Mouse (Mus musculus) kidney, adult 8-10 months (tissue): ENCODE results near the gene H2-Oa.

Experiments used
- DNase-seq, 2 experiments: peaks; one replicate each; pipeline ENCODE4 v3.0.0; 2022

H2-Oa gene

DNA sequence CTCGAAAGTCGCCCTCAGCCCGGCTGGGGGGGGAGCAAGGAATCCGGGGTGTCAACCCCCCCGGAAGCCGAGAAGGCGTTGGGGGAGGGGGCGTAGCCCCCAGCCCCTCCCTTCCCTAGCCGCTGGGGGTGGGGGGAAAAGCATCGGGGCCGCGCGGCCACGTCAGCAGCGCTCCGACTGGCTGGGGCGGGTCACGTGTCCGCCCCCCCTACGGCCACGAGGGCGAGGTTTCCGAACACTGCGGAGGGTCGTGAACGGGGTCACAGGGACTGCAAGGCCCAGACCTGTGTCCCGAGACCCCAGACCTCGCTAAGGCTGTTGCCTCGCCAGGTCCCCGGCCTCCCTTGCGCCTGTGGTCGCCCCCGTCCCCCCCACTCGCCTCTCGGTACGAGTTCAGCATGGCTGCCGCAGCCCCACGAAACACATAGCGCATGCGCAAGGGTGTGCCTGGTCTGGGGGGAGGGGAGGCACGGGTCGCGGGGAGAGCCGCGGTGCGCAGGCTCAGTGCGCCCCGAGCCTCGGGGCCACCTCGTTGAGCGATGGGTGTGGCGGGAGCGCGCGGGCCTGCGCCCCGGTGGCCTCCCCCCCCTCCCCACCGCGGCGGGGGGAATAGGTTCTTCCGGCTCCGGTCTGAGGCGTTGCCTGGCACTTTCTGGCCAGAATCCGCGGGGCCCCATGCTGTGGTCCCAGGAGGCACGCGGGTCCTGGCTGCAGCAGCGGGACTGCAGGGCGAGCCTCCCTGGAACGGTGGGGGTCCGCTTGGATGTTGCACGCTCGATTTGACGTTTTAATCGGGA, 30.2 kb downstream of the H2-Oa start, which contains the start of gene Brd2:
Gene Brd2 (minus strand): TSS at position 447 of the 797 bp plus-strand sequence.
- peak; percentile 95 for DNase-seq

DNA sequence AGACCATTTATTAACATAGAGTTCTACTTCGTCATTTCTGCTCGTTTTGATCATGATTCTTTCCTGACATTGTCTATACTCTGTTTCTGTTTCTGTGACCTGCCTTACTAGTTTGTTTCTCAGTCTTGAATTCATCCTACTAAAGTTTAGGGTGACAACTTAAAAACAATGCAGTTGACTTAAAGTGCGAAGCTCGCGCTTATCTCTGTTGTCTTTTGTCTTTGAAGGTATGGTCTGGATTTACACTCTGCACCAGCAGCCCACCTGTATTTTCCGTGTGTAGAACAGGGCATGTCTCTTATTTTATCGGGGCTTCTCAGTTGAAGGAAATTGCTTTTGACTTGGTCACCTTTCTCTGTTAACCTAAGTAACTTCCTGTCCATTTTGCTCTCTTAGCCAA, 31.0 kb downstream of the H2-Oa start:
- no peak for DNase-seq

DNA sequence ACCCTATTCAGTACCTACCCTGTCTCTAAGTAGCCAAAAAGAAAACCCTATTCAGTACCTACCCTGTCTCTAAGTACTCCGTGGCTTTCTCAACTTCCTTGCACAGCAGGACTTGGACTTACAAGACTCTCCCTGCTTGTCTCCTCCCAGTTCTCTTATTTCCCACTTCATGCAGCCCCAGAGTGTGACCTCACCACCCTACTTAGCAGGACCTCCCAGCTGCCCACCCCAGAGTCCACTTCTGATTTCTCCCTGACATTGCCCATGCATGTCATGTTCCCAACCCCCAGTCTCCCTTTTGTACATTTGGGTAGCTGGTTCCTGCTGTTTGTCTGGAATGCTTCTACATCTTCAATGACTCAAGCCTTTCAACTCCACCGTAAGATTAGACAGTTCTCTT, 31.4 kb downstream of the H2-Oa start:
- DNase-seq: no peak

DNA sequence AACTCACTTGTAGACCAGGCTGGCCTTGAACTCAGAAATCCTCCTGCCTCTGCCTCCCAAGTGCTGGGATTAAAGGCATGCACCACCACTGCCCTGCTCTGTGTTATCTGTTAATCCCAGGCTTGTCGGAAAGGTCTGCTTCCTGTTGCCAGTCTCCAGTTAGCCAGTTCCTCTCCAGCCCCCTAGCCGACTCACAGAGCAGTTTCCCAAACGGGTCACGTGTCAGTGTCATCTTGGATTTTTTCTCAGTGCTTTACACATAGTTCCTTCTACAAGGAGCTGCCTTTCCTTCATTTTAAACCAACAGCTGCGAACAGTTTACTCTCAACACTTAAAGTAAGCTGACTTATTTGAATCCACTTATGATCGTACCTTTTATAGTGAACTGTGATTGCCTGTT, 32.5 kb downstream of the H2-Oa start:
- no peak for DNase-seq

DNA sequence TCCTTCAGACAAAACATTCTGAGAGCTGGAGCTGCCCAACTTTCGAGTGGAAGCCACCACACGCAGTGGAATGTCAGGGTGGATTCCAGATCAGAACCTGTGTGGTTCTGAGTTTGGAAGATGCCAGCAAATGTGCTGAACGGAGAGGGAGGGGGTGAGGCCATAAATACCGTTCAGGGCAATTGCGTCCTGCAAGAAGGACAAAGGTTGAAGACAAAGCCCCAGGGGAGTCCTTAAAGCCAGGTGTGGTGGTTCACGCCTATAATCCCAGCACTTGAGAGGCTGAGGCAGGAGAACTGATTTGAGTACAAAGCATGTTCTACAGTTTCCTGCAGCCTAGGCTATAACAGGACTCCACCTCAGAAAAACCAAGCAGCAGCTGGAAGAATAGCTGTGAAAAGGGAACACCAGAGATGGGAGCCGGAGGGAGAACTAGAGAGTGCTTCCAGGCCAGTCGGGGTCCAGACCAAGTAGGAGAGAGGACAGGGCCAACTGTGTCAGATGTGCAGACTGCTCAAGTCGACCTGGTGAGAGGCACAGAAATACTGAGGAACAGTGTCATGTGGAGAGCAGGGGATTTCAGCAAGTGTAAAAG, 34.8 kb downstream of the H2-Oa start:
- peak; percentile 33 to 56 for DNase-seq

DNA sequence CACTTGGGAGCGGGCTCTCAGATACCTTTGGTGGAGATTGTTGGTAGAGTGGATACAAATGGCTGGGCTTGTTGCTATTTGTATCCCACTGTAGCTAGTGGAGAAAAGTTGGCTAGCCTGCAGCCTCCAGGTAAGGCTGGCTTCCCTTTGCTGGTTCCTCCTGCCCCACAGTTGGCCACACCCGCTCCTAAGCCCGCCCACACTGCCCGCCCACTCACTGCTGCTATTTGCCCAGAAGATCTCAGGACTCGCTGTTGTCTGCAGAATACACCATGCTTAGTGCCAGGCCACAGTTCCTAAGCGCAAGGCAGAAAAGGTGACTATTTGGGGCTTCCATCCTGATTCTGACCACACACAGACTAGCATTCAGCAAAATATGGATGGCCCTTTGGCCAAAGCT, 35.3 kb downstream of the H2-Oa start:
- DNase-seq: peak; percentile 82 to 83

DNA sequence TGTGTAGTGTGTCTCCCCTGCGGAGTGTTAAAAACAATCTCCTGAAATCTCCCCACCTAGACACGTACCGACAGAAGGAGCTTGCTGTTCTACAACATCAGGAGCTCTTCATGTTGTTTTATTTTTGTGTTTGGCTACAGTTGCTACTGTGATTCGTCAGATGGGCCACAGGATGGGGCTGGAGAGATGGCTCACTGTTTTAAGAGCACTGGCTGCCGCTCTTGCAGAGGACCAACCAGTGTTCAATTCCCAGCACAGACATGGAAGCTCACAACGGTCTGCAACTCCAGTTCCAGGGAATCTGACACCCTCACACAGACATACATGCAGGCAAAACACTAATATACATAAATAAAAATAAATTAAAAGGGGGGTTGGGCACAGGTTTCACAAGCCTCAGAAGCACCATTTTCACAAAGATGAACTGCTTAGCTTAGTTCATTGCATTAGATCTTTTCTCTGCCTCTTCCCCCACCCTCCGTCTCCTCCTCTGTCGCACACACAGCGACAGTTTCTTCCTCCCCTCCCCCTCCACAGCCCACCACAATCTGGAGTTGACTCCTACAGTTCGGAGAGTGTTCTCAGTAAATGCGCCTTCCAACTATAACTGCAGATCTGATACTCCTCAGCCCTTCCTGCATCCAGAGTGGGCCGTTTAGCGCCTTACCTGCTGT, 36.3 kb downstream of the H2-Oa start:
- DNase-seq: no peak

DNA sequence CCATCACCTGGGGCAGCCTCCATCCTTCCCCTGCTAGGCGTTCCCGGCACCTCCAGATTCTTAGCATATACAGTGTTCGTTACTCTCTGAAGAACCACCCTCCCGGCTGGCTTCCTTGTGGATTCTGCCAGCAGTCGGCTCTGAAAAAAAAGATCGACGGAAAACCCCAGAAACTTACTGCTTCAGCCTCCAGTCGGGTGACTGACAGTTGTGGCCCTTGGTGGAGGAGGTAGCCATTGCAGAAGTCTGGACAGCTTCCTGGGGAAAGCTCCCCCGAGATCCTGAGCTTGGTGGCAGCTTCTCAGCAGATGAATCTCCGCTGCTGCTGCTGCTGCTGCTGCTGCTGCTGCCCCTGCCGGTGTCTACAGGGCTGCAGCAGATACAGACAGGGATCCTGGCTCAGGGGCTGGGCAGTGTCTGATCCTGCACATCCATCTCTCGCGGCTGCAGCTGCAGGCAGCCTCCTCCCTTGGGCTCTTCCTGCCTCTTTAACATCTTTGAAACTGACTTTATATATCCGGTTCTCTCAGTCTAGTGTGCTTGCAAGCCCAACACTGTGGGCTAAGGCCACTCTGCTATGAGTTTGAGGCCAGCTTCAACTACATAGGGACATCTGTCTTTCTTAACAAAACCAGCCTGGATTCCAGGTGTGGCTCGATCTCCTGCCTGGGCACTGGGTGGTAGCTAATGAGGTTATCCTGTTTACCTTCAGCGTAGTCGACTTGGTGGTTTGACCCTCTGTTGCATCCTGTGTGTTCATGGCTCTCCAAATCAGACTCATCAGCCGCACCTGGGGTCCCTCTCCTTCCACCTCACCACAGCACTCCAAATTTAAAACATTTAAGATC, 37.0 kb downstream of the H2-Oa start:
- no peak for DNase-seq

DNA sequence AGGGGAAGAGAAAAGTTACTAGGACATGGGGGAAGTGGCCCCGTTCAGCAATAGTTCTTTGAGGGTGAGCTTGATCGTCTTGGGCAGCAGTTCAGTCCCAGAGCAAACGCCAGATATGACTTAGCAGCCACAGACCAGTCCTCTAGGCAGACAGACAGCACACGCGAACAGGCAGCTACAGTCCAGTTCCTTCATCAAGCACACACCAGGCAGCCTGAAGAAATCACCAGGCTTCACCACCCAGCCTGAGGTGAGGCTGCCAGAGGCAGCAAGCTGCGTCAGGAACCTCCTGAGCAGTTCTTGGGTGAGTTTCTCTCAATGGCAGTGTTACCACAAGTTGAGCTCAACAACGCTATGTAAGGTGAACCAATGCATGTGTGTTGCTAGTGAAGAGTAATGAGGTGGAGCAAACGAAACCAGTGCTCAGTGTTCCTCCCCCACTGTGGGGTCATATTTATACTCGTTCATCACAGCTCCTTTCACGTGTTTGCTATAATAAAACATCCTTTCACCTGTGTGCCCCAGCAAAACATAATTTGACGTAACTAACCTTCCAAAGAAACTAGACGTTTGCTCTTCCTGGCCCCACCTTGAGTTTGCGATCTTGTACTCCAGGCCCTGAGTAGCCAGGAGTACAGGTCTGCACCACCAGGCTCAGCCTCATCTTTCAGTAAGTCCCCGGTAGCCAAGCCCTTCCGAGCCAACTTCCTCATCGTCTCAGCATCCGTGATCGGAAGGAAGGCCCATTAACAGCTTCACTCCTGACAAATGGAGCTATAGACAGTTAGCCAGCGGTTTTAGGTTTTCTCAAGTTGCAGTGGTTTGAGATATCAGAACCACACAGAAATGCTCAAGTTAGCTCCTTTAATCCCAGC, 38.2 kb downstream of the H2-Oa start:
- DNase-seq: no peak

DNA sequence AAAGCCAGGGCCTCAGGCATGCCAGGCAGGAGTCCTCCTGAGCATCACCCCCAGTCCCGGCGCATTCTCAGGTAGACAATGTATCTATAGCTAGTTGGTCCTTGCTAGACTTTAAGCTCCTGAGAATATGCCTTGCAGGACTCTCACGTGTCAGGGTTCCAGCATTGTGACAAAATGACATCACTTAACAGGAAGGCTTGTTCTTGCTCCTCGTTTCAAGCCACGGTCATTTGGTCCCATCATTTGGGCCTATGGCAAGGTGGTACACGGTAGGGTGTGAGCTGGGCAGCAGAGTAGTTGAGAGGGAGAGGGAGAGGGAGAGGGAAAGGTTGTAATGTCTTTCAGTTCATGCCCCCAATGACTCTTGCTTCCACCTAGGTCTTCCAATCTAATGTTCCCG, 39.8 kb downstream of the H2-Oa start:
- DNase-seq: no peak

DNA sequence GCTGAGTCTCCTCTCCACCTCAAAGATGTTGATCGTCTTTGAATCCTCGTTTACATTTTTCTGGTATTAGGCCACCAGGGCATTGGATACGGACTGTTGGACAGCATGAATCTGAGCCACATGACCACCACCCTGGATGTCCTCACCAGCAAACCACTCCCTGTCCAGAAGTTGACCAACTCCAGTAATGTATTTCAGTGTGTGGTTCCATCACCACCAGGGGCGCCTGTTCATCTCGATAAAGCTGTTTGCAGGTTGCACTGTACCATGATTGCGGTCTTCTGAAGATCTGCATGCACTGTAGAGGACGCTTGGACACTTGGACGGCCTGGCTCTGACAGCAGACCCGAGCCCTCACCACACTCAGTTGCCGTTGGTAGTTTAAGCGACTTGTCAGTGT, 41.1 kb downstream of the H2-Oa start:
- DNase-seq: no peak

DNA sequence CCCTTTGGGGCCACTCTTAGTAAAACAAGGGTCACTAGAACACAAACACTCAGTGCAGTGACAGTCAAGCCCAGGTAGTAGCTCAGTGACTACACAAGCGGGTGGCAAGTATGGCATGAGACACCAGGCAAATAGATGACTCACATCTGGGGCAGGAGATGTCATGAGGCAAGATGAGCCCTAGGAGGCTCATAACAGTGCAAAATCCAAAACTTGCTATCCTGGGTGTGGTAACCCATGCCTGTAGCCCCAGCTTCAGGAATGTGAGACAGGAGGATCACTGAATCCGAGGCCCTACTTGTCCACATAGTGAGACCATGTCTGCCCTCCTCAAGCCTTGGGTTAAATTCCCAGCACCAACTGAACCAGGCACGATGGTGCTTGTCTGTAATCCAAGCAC, 42.3 kb downstream of the H2-Oa start:
- no peak for DNase-seq

DNA sequence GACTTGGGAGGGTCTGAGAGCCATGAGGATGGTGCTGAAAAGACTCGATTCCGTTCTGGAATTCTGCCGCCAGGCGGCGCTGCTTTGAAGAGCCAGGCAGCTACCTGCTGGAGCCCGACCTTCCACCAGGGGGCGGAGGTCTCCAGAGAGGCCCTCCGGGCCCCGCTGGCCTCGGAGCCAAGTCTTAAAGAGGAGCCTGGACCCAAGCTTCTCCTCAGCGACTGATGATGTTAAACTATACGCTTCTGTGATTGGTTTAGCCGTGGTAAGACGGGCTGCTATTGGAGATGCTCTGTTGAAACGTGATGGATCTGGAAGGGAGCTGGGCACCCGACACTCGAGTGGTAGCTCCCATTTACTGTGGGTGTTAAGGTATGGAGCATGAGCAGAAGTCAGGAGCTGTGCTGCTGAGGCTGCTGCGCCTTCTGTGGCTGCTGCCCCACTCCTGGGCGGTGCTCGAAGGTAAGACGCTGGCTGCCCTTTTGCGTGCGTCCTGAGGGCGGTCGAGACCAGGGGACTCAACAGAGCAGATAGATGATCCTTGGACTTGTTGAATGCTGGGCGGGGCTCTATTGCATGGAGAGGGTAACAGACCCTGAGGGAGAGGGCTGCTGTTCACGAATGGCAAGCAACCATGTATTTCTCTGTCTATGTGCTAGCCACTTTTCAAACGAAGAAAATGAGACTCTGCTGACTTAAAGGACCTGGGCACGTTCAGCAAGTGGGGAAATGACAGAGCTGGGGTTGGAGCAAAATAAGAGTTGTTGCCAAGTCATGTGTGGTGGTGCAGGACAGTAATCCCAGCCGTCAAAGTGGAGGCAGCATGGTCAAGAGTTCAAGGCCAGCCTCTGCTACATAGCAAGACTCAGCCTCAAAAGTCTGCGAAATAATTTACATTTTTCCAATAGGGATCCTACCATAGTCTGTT, 43.4 kb downstream of the H2-Oa start:
- peak; percentile 99 for DNase-seq

DNA sequence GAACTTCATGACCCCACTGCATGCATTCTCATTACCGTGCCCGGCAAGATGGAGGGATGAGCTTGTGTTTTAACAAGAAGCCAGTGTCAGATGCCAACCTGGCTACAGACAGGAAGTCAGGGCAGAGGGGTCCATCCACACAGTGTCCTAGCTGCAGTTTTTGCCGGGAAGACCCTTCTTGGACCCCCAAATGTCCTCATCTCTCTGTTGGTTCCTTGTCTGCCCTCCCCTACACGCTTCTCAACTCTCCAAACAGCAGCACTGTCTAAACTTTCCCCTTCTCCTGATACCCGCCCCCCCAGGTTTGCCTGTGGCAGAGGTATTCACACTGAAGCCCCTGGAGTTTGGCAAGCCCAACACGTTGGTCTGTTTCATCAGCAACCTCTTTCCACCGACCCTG, 45.5 kb downstream of the H2-Oa start:
- DNase-seq: no peak

DNA sequence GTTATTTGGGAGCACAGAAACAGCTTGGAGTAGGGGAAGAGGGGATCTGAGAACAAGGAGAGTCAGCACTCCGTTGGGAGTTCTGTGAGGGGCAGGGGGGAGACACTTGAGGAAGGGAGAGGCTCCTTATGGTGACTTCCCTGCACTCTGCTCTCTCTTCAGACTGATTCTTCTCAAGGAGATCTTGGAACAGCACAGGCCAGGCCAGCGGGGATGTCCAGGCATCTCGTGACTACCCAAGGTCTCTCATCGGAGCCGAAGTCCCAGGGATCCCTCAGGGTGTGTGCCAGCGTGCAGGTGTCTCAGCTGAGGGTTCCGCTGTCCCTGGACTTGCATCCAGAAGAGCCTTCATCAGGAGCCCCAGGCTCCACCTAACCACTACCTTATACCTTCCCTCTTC, 46.5 kb downstream of the H2-Oa start:
- no peak for DNase-seq

DNA sequence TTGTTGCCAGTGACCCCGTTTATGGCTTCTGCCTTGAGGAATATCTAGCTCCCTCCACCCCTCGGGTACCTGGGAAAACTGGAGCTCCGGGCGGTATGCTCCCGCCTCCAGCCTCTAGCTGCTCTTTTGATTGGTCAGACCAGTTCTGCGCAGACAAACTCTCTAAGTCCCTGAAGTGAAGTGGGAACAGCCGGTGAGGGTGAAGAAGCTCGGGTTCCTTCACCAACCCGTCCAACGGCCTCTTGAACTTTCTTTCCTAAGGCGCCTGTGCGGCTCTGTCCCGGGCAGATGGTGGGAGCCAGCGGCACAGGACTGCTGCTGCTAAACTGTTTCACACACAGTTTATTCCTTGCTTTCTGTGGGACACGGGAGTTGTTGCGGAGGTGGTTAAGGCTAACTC, 47.3 kb downstream of the H2-Oa start:
- peak; percentile 39 to 53 for DNase-seq

DNA sequence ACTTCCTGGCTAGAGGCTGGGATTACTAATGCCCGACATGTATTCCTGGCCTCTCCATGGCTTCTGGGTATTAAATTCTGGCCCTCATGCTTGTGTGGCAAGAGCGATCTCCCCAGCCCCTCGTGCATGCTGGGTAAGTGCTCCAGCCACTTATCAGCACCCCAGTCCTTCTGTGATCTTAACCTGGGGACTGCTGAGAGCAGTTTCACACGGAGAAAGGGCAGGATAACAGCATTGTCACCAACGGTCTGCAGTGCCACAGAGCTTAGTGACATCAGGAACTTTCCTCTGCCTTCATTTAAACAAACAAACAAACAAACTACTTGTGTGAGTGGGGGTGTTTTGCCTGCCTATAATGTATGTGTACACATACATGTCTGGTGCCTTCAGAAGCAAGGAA, 48.1 kb downstream of the H2-Oa start:
- DNase-seq: no peak

DNA sequence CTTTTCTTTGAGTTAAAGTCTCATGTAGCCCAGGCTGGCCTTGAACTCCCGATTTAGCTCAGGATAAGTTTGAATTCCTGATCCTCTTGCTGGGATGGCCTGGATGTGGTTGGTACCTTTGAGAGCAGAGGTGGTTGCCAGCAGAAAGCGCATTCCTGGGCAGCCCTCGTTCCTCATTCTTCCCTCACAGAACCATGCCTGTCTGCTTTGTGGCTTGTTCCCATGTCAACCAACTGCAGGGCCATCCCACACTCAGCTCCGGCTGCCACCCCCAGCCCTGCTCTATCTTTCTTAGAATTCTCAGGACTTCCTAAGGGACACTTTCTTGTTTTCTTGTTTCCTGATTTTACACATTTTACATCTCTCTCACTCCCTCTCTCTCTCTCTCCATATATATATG, 49.3 kb downstream of the H2-Oa start:
- no peak for DNase-seq

DNA sequence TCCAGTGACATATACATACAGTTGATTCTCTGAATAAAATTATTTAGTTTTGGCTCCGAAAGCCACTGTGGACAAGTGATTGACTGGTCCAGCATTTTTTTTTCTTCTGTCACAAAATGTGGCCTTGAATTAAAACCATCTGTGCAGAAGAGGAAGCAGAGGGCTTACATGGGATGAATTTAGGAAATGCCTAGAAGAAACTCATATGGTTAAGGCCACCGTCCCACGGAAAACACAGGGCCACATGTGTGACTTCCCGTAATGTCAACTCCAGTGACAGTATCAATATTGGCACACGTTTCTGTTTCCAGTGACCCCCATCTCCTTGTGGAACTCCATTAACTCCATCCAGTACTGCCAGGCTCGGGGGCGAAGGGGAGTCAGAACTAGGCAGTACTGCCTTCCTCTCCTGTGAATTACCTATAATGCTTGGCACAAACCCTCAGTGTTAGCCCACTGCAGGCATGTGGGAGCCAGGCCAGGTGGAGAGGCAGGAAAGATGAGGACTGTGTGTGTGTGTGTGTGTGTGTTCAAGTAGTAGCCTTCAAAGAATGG, 50.4 kb downstream of the H2-Oa start:
- no peak for DNase-seq

DNA sequence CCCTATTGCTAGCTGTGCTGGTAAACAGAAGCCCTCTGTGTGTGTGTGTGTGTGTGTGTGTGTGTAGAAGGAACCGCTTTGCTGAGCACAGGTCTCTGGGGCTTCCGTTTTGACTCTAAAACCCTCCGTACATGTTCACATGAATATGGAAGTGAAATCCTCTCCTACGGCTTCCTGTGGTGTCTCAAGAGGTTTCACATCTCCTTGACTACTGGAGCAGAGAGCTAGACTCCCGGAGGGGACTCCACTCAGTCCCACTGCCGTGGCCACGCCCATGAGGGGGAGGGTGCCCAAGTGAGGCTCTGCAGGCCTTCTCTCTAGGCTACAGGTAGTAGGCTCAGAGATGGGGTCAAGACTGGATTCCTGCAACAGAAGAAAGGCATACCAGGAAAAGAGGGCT, 50.9 kb downstream of the H2-Oa start, which contains the start of gene H2-DMb2:
Gene H2-DMb2 (plus strand): TSS at position 275 of the 400 bp plus-strand sequence.
- DNase-seq: peak in 1 of 2 experiments; percentile 29

DNA sequence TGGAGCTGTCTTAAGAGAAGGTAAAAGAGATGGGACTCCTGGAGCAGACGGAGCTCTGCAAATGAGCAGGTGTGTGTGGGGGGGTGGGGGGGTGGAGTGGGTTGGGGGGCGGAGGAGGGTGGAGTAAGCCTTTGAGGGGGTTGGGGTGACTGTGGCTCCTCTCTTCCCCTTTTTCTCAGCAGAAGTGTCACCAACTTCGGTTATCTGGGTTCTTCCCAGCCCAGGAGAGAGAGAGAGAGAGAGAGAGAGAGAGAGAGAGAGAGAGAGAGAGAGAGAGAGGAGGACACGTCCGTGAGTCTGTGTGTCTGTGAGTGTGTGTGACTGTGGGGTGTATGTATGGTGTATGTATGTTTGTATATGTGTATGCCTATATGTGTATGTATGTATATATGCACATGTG, 51.3 kb downstream of the H2-Oa start:
- no peak for DNase-seq
